Mouse (Mus musculus) hindbrain, postnatal 0 days (tissue): ENCODE data around the gene Galnt10. TPM values are rescaled to one million over a fixed set of nuclear protein-coding genes. Genes with fewer than 3 reads are reported as not detected.

Source experiments
- ATAC-seq: fragments of 200-750 bp; cut with Nextera tagmentation; 2 replicates; pipeline ENCODE4 v1.8.0; 2017; ENCODE audit warnings: mild to moderate bottlenecking, moderate TSS enrichment, moderate library complexity
- DNase-seq: peaks from one replicate; pipeline ENCODE4 v3.0.0-alpha.2; 2015; ENCODE audit warnings: low spot score
- H3K27ac ChIP-seq: fragments of 300-500 bp; sonication (generic); 2 replicates; pipeline ENCODE4 v1.5.1; 2014; ENCODE audit warnings: mild to moderate bottlenecking
- H3K27me3 ChIP-seq: fragments of 300-500 bp; sonication (generic); 2 replicates; pipeline ENCODE4 v1.6.1; 2014; ENCODE audit warnings: low read length, mixed read lengths; ENCODE audit not compliant: insufficient read depth
- H3K36me3 ChIP-seq: fragments of 300-500 bp; sonication (generic); 2 replicates; pipeline ENCODE4 v1.6.1; 2014; ENCODE audit warnings: low read length, mixed read lengths; ENCODE audit not compliant: insufficient read depth
- H3K4me1 ChIP-seq: fragments of 300-500 bp; sonication (generic); 2 replicates; pipeline ENCODE4 v1.6.1; 2014; ENCODE audit warnings: antibody characterized with exemption, low read length, mixed read lengths; ENCODE audit not compliant: insufficient read depth
- H3K4me2 ChIP-seq: fragments of 300-500 bp; sonication (generic); 2 replicates; pipeline ENCODE4 v1.6.1; 2014; ENCODE audit warnings: low read depth, mild to moderate bottlenecking, low read length, moderate library complexity, mixed read lengths
- H3K4me3 ChIP-seq: fragments of 300-500 bp; sonication (generic); 2 replicates; pipeline ENCODE4 v1.5.1; 2014; ENCODE audit warnings: low read length
- H3K9ac ChIP-seq: fragments of 300-500 bp; sonication (generic); replicated peaks from 2 replicates; pipeline ENCODE4 v1.6.1; 2014; ENCODE audit warnings: mild to moderate bottlenecking, low read length, moderate library complexity, mixed read lengths
- H3K9me3 ChIP-seq: fragments of 300-500 bp; sonication (generic); 2 replicates; pipeline ENCODE4 v1.6.1; 2016; ENCODE audit warnings: low read length, mixed read lengths
- CTCF ChIP-seq: IDR thresholded peaks from 2 replicates; pipeline ENCODE4 v1.5.1; 2016; ENCODE audit warnings: antibody characterized with exemption, control low read depth, low read depth
- WGBS: fragments of 180-500 bp; shearing (Covaris S2); extraction: QIAGEN DNeasy Blood & Tissue Kit; methylation state at CpG from one replicate; pipeline ENCODE4 v1.1.7; 2014; 5-methylcytosine and 5-hydroxymethylcytosine counted together
- polyA plus RNA-seq: library from polyadenylated mRNA; unstranded; fragments of >200 nt; fragmentation: Nextera tagmentation; extraction: Ambion mirVana; gene quantifications from 2 replicates; pipeline ENCODE4 v1.2.1, GENCODE M21; 2015
- total RNA-seq: library from RNA; depleted of rRNA; stranded (reverse); fragments of >200 nt; gene quantifications from 2 replicates; pipeline ENCODE4 v1.2.3, GENCODE M21; 2014

Gene Galnt10
- total and polyA plus RNA-seq, 2 experiments from 2014 or later = 10.9 to 20.3 TPM

- 29% methylated on average over 8 of the region's 8 CpGs for WGBS
- Histone ChIP-seq H3K9ac (peak overlapping the region; percentile 76), H3K9me3 (no peaks in the 10 kb centered on the region), H3K4me3 (peak overlapping the region; percentile 71), H3K4me2 (peak overlapping the region; percentile 99), H3K4me1 (peaks cover 7% of the 10 kb centered on the region; the same call in 1 of the 2 replicates), H3K27me3 (no peaks in the 10 kb centered on the region), H3K36me3 (no peaks in the 10 kb centered on the region), H3K27ac (no peak overlapping the region)
- DNase-seq (no peak), ATAC-seq (no peak)
- no peak for TF ChIP-seq CTCF
Measured at GRCm38 (mm10) chr11:57645847-57646246, 605 bp downstream of the Galnt10 start.

GRCm38 (mm10) chr11:57646416-57646815, 1.2 kb downstream of the Galnt10 start:
- Histone ChIP-seq H3K4me1 (peaks cover 10% of the 10 kb centered on the region; the same call in 1 of the 2 replicates), H3K27me3 (no peaks in the 10 kb centered on the region), H3K4me3 (peak overlapping the region; percentile 71; the same call in 1 of the 2 replicates), H3K36me3 (no peaks in the 10 kb centered on the region), H3K9ac (no peak overlapping the region), H3K27ac (no peak overlapping the region), H3K4me2 (peak overlapping the region; percentile 99), H3K9me3 (no peaks in the 10 kb centered on the region)
- 38% methylated on average over 1 of the region's 1 CpGs for WGBS
- DNase-seq (no peak), ATAC-seq (no peak)
- no peak for TF ChIP-seq CTCF

GRCm38 (mm10) chr11:57646940-57647339, 1.7 kb downstream of the Galnt10 start:
- Histone ChIP-seq H3K4me3 (peak overlapping the region; percentile 71; the same call in 1 of the 2 replicates), H3K4me1 (peaks cover 14% of the 10 kb centered on the region; the same call in 1 of the 2 replicates), H3K36me3 (no peaks in the 10 kb centered on the region), H3K4me2 (peak overlapping the region; percentile 99), H3K9ac (no peak overlapping the region), H3K27ac (no peak overlapping the region), H3K9me3 (no peaks in the 10 kb centered on the region), H3K27me3 (no peaks in the 10 kb centered on the region)
- 78% methylated on average over 8 of the region's 8 CpGs for WGBS
- no peak for ATAC-seq
- no peak for TF ChIP-seq CTCF
- no peak for DNase-seq

- WGBS = 38% methylated on average over 5 of the region's 5 CpGs
- no peak for TF ChIP-seq CTCF
- peaks cover 16% of the 10 kb centered on the region; the same call in 1 of the 2 replicates for H3K4me1 ChIP-seq
- peak overlapping the region; percentile 99 for H3K4me2 ChIP-seq
- ATAC-seq = no peak
- DNase-seq = no peak
- no peak overlapping the region for H3K27ac ChIP-seq
- H3K36me3 ChIP-seq = no peaks in the 10 kb centered on the region
- H3K9me3 ChIP-seq = no peaks in the 10 kb centered on the region
- no peaks in the 10 kb centered on the region for H3K27me3 ChIP-seq
- no peak overlapping the region for H3K9ac ChIP-seq
- H3K4me3 ChIP-seq = no peak overlapping the region
Measured at GRCm38 (mm10) chr11:57647446-57647845, 2.2 kb downstream of the Galnt10 start.

GRCm38 (mm10) chr11:57648196-57648800, 3.1 kb downstream of the Galnt10 start:
- Histone ChIP-seq H3K9me3 (no peaks in the 10 kb centered on the region), H3K27ac (no peak overlapping the region), H3K9ac (no peak overlapping the region), H3K4me3 (no peak overlapping the region), H3K4me2 (no peak overlapping the region), H3K36me3 (no peaks in the 10 kb centered on the region), H3K4me1 (peaks cover 16% of the 10 kb centered on the region; the same call in 1 of the 2 replicates), H3K27me3 (no peaks in the 10 kb centered on the region)
- DNase-seq (no peak), ATAC-seq (no peak)
- 81% methylated on average over 11 of the region's 11 CpGs for WGBS
- TF ChIP-seq CTCF = no peak

GRCm38 (mm10) chr11:57649269-57649668, 4.0 kb downstream of the Galnt10 start:
- Histone ChIP-seq H3K27me3 (no peaks in the 10 kb centered on the region), H3K4me1 (peaks cover 12% of the 10 kb centered on the region; the same call in 1 of the 2 replicates), H3K9me3 (no peaks in the 10 kb centered on the region), H3K27ac (no peak overlapping the region), H3K9ac (no peak overlapping the region), H3K36me3 (no peaks in the 10 kb centered on the region), H3K4me3 (no peak overlapping the region), H3K4me2 (no peak overlapping the region)
- WGBS = 81% methylated on average over 4 of the region's 4 CpGs
- DNase-seq (no peak), ATAC-seq (no peak)
- no peak for TF ChIP-seq CTCF

- no peaks in the 10 kb centered on the region for H3K27me3 ChIP-seq
- DNase-seq = no peak
- 76% methylated on average over 10 of the region's 10 CpGs for WGBS
- no peak overlapping the region for H3K4me3 ChIP-seq
- no peaks in the 10 kb centered on the region for H3K9me3 ChIP-seq
- no peak overlapping the region for H3K9ac ChIP-seq
- no peak overlapping the region for H3K27ac ChIP-seq
- H3K4me2 ChIP-seq = no peak overlapping the region
- TF ChIP-seq CTCF = no peak
- 0 out of 2 replicates have a peak, but pooled peaks cover 12% of the 10 kb centered on the region for H3K4me1 ChIP-seq
- no peak for ATAC-seq
- H3K36me3 ChIP-seq = no peaks in the 10 kb centered on the region
Measured at GRCm38 (mm10) chr11:57649671-57650070, 4.4 kb downstream of the Galnt10 start.
